Mouse (Mus musculus): ENCODE data around the gene Rhox4d. TPM values are rescaled to one million over a fixed set of nuclear protein-coding genes. Genes with fewer than 3 reads are reported as not detected.
"Not testable (repeated sequence)": the region's sequence is repeated elsewhere in the genome, so short reads cannot be mapped to it uniquely, and the experiment has no call there.

Rhox4d gene
- not detected for total RNA-seq (2021)
- long read RNA-seq, experiment 1 = 0 reads
- long read RNA-seq, experiment 2 = 0 reads

GRCm38 (mm10) chrX:37514059-37514458, at the start of gene Rhox4d:
Gene Rhox4d, plus strand, starts transcription at chrX:37514359.
- not testable (repeated sequence) for DNase-seq

- DNase-seq = not testable (repeated sequence)
Measured at GRCm38 (mm10) chrX:37480037-37480436, 34.1 kb upstream of the Rhox4d start, which contains the start of gene Rhox4c. Gene Rhox4c, plus strand, starts transcription at chrX:37480337.

- not testable (repeated sequence) for DNase-seq
Measured at GRCm38 (mm10) chrX:37530152-37530551, 16.0 kb downstream of the Rhox4d start, which contains the start of gene Rhox2e. Gene Rhox2e, plus strand, starts transcription at chrX:37530452.

- DNase-seq = not testable (repeated sequence)
Measured at GRCm38 (mm10) chrX:37541719-37542118, 27.6 kb downstream of the Rhox4d start, which contains the start of gene Rhox3e. Gene Rhox3e, plus strand, starts transcription at chrX:37542019.

- DNase-seq = not testable (repeated sequence)
Measured at GRCm38 (mm10) chrX:37557112-37557511, 43.0 kb downstream of the Rhox4d start, which contains the start of gene Rhox4e. Gene Rhox4e, plus strand, starts transcription at chrX:37557412.

Other genes starting within 250 kb of the Rhox4d start
- not detected for gene Rhox4a, start 249.0 kb upstream of the Rhox4d start, total RNA-seq (2021)
- gene Rhox3a2, start 134.3 kb upstream of the Rhox4d start, total RNA-seq (2021) = not detected
- gene Rhox4a2, start 123.5 kb upstream of the Rhox4d start, total RNA-seq (2021) = not detected
- not detected for gene Rhox2b, start 102.3 kb upstream of the Rhox4d start, total RNA-seq (2021)
- not detected for gene Rhox4b, start 81.9 kb upstream of the Rhox4d start, total RNA-seq (2021)
- gene Rhox2c, start 60.7 kb upstream of the Rhox4d start, total RNA-seq (2021) = not detected
- not detected for gene Rhox3c, start 55.8 kb upstream of the Rhox4d start, total RNA-seq (2021)
- not detected for gene Rhox4c, start 34.0 kb upstream of the Rhox4d start, total RNA-seq (2021)
- gene Rhox2d, start 20.9 kb upstream of the Rhox4d start, total RNA-seq (2021) = not detected
- gene Rhox2e, start 16.1 kb downstream of the Rhox4d start, total RNA-seq (2021) = not detected
- gene Rhox3e, start 27.7 kb downstream of the Rhox4d start, total RNA-seq (2021) = not detected
- gene Rhox4e, start 43.1 kb downstream of the Rhox4d start, total RNA-seq (2021) = not detected
- not detected for gene Rhox2f, start 57.0 kb downstream of the Rhox4d start, total RNA-seq (2021)
- gene Rhox3f, start 66.6 kb downstream of the Rhox4d start, total RNA-seq (2021) = not detected
- gene Rhox4f, start 93.3 kb downstream of the Rhox4d start, total RNA-seq (2021) = not detected
- not detected for gene Rhox3g, start 114.3 kb downstream of the Rhox4d start, total RNA-seq (2021)
- gene Rhox2g, start 129.1 kb downstream of the Rhox4d start, total RNA-seq (2021) = not detected
- not detected for gene Rhox4g, start 137.0 kb downstream of the Rhox4d start, total RNA-seq (2021)
- gene Rhox3h, start 154.4 kb downstream of the Rhox4d start, total RNA-seq (2021) = not detected
- not detected for gene Rhox2h, start 158.9 kb downstream of the Rhox4d start, total RNA-seq (2021)